Mouse (Mus musculus) C2C12 (cell line): Measurements from ENCODE around the gene 3110082I17Rik.

Experiments used
- CEBPB ChIP-seq: IDR thresholded peaks from one replicate; pipeline ENCODE4 v1.6.1; 2011; ENCODE audit warnings: low read depth, mild to moderate bottlenecking, control low read depth, moderate library complexity
- CTCF ChIP-seq: IDR thresholded peaks from one replicate; pipeline ENCODE4 v1.5.1; 2011; ENCODE audit not compliant: control insufficient read depth, insufficient read depth, insufficient read length
- MAX ChIP-seq: IDR thresholded peaks from one replicate; pipeline ENCODE4 v1.6.1; 2011; ENCODE audit warnings: mild to moderate bottlenecking, control low read depth
- USF1 ChIP-seq: IDR thresholded peaks from one replicate; pipeline ENCODE4 v1.6.1; 2011; ENCODE audit warnings: low read depth, mild to moderate bottlenecking, control low read depth, moderate library complexity

DNA sequence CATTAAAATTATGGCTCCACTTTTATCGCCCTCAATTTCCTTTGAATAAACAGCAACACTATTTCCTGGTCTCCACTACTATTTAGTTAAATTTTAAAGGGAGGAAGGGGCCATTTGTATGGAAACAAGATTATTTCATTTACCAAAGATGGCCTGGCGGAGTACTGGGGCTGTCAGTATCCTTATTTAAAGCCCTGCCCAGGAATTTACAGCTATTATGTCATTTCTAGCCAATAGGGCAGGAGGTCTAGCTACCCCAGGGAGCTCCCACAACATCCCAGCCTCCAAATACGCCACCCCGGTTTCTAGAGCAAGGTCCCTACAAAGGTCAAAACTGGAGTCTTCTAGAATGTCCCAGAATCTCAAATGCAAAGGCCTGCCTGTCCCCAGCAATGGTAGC is 46.8 kb downstream of the 3110082I17Rik start:
- TF ChIP-seq CTCF: no peak
- no peak for TF ChIP-seq MAX
- TF ChIP-seq USF1: no peak
- no peak for TF ChIP-seq CEBPB
